Mouse (Mus musculus): ENCODE measurements at regions not wholly inside any gene's neighbourhood (a gene's known extent, or its start where the extent isn't known, plus 50 kb on each side); places are given as distances from the start of the nearest gene placed in this dataset.

DNA sequence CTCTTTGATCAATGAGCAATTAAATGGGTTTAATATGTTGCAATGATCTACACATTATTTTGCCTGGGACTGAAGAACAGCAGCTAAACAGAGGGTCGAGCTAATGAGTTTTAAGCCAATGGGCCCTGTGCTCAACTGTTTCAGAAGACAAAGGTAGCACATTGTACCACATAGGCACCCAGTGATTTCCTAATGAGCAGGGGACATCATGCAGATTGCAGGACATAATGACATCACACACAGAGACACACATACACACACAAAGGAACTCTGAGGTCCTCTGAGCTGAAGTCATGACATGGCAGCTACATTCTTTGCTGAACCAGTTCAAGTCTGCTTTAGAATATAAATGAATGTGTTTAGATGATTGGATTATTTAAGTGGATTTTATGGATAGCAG is 71.9 kb downstream of the Zfp330 start:
- no peak for DNase-seq

DNA sequence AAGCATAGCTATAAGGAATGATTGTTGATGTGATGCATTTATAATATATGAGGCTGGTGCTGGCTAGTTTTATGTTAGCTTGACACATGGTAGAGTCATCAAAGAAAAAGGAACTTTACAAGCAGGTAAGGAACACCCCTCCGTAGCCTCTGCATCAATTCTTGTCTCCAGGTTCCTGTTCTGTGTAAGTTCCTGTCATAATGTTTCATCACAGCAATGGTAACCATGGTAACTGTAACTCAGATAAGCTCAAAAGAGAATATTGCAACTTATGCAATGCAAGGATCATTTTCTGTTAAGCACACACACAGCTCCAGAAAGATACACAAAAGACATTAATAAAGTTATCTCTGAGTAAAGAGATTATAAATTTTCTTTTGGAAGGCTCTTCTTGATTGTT is 73.5 kb downstream of the Zfp330 start:
- no peak for DNase-seq

DNA sequence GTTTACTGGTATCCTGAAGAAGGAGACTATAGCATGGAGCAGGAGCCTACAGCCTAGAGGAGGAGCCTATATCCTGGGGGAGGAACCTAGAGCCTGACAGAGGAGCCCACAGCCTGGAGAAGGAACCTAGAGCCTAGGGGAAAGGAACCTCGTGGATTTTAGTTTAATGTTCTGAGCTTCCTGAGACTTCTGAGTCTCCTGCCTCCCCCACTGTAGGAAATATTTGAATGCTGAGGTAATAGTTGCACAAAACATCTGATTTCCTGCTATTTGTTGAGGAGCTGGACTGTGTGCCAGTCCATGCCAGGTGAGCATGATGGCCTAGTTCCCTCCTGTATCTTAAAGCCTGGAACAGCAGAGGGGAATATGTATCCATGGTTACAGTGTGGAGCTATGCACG is 74.7 kb downstream of the Zfp330 start:
- DNase-seq = no peak

GRCm38 (mm10) chr8:82698071-82698470 is 75.9 kb downstream of the Zfp330 start:
- no peak for DNase-seq

GRCm38 (mm10) chr8:82693086-82693485 is 80.9 kb downstream of the Zfp330 start:
- no peak for DNase-seq

GRCm38 (mm10) chr8:82689322-82689721 is 84.6 kb downstream of the Zfp330 start:
- DNase-seq = peak; percentile 20

DNA sequence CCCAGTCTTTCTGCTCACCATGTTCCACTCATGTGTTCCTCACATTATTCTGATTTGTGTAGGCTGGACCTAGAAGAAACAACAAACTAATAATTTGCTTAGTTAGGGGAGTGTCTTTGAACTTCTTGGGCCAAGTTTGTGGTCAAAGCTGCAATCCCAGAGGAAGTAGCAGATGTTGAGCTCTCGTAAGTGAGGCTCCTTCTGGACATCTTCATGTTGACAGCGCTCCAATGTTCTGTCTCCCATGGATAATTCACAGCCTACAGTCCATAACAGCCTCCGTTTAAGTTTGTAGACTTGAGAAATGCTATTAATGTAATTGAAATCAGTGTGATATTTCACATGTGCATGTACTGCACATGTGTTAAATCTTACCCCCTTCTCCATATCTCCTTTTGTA is 88.0 kb downstream of the Zfp330 start:
- no peak for DNase-seq

DNA sequence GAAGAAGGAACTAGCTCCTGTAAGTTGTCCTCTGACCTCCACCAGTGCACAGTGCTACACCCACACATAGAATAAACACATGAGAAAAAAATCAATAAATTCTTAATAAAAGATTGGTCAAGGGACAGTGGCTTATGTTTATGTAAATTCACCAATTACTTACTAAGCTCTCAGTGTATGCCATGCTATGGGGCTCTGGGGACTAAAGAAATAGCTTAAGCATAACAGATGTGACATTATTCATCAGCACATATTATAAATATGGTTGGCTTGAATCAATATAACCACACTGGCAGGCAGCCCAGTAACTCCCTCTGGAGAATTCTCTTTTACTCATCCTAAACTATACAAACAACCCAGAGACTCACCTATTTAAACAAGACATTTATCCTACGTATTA is 95.2 kb downstream of the Zfp330 start:
- DNase-seq = no peak

- no peak for DNase-seq
Observed at GRCm38 (mm10) chr8:82677781-82678180, 96.2 kb downstream of the Zfp330 start.

DNA sequence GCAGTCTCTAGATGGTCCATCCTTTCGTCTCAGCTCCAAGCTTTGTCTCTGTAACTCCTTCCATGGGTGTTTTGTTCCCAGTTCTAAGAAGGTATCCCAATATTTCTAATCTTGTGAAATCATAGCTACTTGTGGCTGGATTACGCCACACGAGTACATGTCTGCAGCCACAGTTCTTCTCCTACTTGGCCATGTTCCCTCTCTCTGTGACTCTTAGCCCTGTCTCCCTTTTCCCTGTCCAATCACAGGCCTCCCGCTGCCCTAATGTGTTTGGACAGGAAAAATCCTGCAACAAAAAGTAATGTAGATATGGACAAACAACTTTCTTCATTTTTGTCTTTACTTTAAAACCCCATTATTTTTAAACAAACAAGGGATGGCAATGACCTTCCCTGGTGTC is 104.7 kb downstream of the Zfp330 start:
- DNase-seq = no peak

DNA sequence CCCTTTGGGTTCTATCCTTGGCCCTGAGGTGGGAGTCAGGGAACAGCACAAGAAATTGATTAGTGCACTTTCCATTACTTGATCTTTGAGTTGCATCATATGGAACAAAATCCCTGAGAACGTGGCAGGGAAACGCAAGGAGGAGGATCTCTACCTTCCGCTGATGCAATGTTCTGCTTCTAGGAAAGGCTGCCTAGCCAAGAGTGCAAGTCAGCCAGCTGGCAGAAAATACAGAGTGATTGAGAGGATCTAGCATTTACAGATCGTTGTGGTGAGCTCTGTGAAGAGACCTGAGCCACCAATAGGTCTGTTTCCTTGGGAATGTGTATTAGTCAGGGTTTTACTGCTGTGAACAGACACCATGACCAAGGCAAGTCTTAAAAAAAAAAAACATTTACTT is 108.8 kb downstream of the Zfp330 start:
- DNase-seq = no peak

DNA sequence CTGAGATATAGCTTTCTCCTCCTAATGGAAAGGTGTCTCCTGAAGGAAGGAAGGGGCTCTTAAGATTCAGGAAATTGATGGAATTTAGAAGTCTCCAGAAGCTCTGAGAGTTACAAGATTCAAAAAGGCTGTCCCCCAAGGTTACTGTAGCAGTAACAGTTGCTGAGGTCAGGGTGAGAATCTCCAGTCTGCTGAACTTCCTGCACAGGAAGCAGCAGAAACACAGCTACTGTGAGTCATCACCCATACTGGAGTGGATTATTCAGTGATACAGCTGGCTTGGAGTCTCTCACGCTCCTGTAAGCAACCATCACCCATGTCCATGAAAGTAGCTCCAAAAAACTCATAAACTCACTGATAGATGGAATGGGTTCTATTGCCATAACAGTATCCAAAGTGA is 133.5 kb downstream of the Zfp330 start:
- DNase-seq = no peak

- DNase-seq = no peak
Observed at GRCm38 (mm10) chr8:82630486-82630885, 143.5 kb downstream of the Zfp330 start.

- DNase-seq = no peak
Observed at GRCm38 (mm10) chr8:82623791-82624431, 150.0 kb downstream of the Zfp330 start.

GRCm38 (mm10) chr8:82618668-82619067 is 155.3 kb downstream of the Zfp330 start:
- DNase-seq = no peak

- no peak for DNase-seq
Observed at GRCm38 (mm10) chr8:82601556-82601955, 172.4 kb downstream of the Zfp330 start.

- no peak for DNase-seq
Observed at GRCm38 (mm10) chr8:82573434-82573833, 170.4 kb upstream of the Il15 start.

- DNase-seq = no peak
Observed at GRCm38 (mm10) chr8:82538121-82538520, 135.1 kb upstream of the Il15 start.

GRCm38 (mm10) chr8:82529153-82529552 is 126.1 kb upstream of the Il15 start:
- no peak for DNase-seq

DNA sequence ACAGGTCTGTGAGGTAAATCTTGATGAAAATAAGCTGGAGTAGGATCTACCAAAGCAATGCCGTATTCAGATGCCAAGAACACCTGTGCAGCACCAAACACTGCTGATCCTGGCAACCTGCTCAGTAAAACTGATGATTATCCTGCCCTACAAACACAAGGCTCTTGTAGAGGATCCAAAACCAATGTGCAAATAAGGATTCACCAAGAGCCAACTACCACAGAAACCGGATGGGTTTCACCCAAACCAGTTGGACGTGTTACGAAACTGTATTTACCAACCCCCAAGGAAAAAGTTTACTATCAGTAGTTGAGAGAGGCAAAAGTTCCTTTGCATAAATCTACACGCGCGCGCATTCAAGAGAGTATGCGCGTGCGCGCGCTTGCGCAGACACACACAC is 120.8 kb upstream of the Il15 start:
- DNase-seq = no peak

DNA sequence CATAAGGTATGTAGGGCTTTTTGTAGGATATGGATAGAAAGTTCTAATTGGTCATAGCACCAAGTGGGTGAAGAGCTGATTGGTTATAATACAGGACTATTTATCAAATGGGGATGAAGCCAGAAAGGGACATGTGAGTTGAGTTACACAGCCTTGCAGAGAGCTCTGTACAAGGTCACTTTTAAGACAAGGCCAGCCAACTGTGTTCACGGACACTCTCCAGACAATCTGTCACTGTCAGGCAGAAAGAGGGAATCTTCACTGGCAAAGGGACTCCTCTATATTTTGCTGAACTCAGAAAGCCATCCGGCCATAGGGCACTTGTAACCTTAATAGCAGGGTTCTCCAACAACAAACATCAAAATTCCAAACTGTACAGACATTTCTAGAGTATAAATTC is 95.5 kb upstream of the Il15 start:
- DNase-seq = no peak

- DNase-seq = no peak
Observed at GRCm38 (mm10) chr8:82477856-82478255, 74.8 kb upstream of the Il15 start.

GRCm38 (mm10) chr8:82477426-82477769 is 74.4 kb upstream of the Il15 start:
- no peak for DNase-seq

DNA sequence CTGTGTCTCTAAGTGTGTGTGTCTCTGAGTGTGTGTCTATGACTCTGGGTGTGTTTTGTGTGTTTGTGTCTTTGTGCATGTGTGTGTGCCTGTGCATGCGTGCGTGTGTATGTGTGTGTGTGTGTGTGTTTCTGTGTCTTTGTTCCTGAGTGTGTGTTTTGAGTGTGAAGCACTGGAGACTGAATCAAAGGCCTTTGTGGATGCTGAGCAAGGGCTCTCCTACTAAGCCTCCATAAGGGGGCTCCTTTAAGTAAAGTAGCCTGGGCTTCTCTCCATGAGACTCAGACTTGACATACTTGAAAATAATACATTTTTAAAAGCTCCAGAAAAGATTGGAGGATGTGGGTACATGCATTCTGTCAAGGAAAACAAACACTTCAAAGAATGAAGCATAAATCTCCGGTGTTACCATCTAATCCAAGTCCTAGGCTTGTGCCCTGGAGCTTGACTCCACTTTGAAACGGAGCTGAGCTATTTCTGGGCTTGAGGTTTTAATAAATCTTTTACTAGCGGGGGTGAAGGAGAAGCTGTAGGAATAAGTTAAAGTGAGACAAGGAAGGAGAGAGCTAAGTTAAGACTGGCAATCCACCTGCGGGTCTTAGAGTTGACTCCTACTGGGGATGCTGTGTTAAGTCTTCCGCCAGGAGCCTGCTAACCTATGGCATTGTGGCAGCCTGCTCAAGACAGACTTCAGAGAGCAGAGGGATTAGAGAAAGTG is 73.8 kb upstream of the Il15 start:
- DNase-seq = no peak

DNA sequence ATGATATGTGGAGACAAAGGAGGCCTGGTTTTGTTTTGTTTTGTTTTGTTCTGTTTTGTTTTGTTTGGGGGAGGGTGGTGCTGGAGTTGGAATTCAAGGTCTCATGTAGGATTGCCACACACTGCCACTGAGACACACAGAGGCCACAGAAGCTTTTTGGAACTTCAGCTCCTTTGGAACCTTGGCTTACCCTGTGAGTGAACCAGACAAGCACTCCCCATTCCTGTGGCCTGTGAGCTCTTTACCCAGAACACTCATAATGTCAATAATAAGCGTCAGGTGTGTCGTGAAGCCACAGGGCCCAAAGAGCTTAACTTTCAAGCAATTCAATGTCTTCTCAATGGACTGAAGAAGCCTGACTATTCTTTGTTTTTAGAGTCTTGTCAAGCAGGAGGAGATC is 70.2 kb upstream of the Il15 start:
- DNase-seq = no peak

Measured in cerebellum, adult 11 months (tissue).